ENCODE assay signal across 30 mouse cellular contexts in genomic region chr16:36319286-36319685, GRCm38 (mm10). TPM values are rescaled to one million over a fixed set of nuclear protein-coding genes. Genes with fewer than 3 reads are reported as not detected.
"Had no signal": no experiment of that assay in that cellular context is flagged by ENCODE, and none has a peak within 500 bp of the region (broad histone marks: within the 10 kb centered on the region; RNA-seq: fewer than 3 reads in every experiment).

No protein-coding gene starts in this region.

- H3K27me3 ChIP-seq: liver, embryonic 15.5 days; lung, embryonic 15.5 days; megakaryocyte, embryonic 14.5 days; midbrain, embryonic 13.5 days; neural tube, embryonic 13.5 days; stomach, embryonic 15.5 days had no signal

- H3K4me3 ChIP-seq: left cerebral cortex, adult 2 months; liver, embryonic 15.5 days; lung, embryonic 15.5 days; megakaryocyte, embryonic 14.5 days; midbrain, embryonic 10.5 days; midbrain, embryonic 13.5 days; myocyte; neural tube, embryonic 13.5 days; stomach, embryonic 15.5 days had no signal

- H3K9me3 ChIP-seq: liver, embryonic 15.5 days; lung, embryonic 15.5 days; megakaryocyte, embryonic 14.5 days; midbrain, embryonic 10.5 days; midbrain, embryonic 13.5 days; neural tube, embryonic 13.5 days; stomach, embryonic 15.5 days had no signal

- H3K4me2 ChIP-seq: liver, embryonic 11.5 days; liver, embryonic 15.5 days; lung, embryonic 15.5 days; midbrain, embryonic 13.5 days; neural tube, embryonic 13.5 days; stomach, embryonic 15.5 days had no signal

- H3K4me1 ChIP-seq: liver, embryonic 15.5 days; lung, embryonic 15.5 days; megakaryocyte, embryonic 14.5 days; midbrain, embryonic 10.5 days; midbrain, embryonic 13.5 days; neural tube, embryonic 13.5 days; stomach, embryonic 15.5 days had no signal

- H3K9ac ChIP-seq: liver, embryonic 15.5 days; lung, embryonic 15.5 days; midbrain, embryonic 13.5 days; neural tube, embryonic 13.5 days; stomach, embryonic 15.5 days had no signal

- H3K27ac ChIP-seq: hindbrain, postnatal 0 days; kidney, postnatal 0 days; left cerebral cortex, adult 2 months; liver, embryonic 15.5 days; lung, embryonic 15.5 days; midbrain, embryonic 10.5 days; midbrain, embryonic 13.5 days; neural tube, embryonic 13.5 days; stomach, embryonic 15.5 days had no signal

- ATAC-seq: hindbrain, postnatal 0 days; inflammation-experienced regulatory T-cells, adult 6 months; midbrain, embryonic 13.5 days; midbrain, embryonic 16.5 days had no signal

- DNase-seq: layer of hippocampus, postnatal 36 days; lung, adult 18-20 months; lung, postnatal 10 days; lung, postnatal 36 days; retina, postnatal 1 day; right cerebral cortex, postnatal 25 days; spleen, adult 18-20 months; thymus, postnatal 25 days had no signal

- H3K36me3 ChIP-seq: liver, embryonic 15.5 days; lung, embryonic 15.5 days; midbrain, embryonic 10.5 days; midbrain, embryonic 13.5 days; neural tube, embryonic 13.5 days; stomach, embryonic 15.5 days had no signal

RNA-seq across cellular contexts. Expression of gene BC117090, which starts 14.8 kb away (rescaled TPM):
- total RNA-seq: hindbrain, postnatal 0 days; layer of hippocampus, adult 8-10 months; layer of hippocampus, postnatal 10 days; layer of hippocampus, postnatal 36 days; left cerebral cortex, adult 2 months; left cerebral cortex, postnatal 10 days; left cerebral cortex, postnatal 36 days; monocyte, adult 5-6 weeks; neutrophil, adult 5-6 weeks had no signal
- polyA plus RNA-seq: hindbrain, postnatal 0 days; inflammation-experienced regulatory T-cells, adult 6 months; kidney, postnatal 0 days; limb, embryonic 11.5 days; liver, embryonic 11.5 days; lung, embryonic 15.5 days; midbrain, embryonic 10.5 days; midbrain, embryonic 13.5 days; midbrain, embryonic 16.5 days; myocyte; neural tube, embryonic 13.5 days; thymus, postnatal 0 days had no signal

RNA-seq across cellular contexts. Expression of gene Stfa1, which starts 42.5 kb away (rescaled TPM):
- total RNA-seq: hindbrain, postnatal 0 days; layer of hippocampus, adult 8-10 months; layer of hippocampus, postnatal 36 days; left cerebral cortex, adult 2 months; left cerebral cortex, postnatal 10 days; left cerebral cortex, postnatal 36 days; monocyte, adult 5-6 weeks had no signal
- polyA plus RNA-seq: inflammation-experienced regulatory T-cells, adult 6 months; myocyte had no signal

RNA-seq across cellular contexts. Expression of gene BC100530, which starts 48.3 kb away (rescaled TPM):
- total RNA-seq: hindbrain, postnatal 0 days; layer of hippocampus, adult 8-10 months; layer of hippocampus, postnatal 36 days; left cerebral cortex, adult 2 months; left cerebral cortex, postnatal 10 days; left cerebral cortex, postnatal 36 days; monocyte, adult 5-6 weeks had no signal
- polyA plus RNA-seq: inflammation-experienced regulatory T-cells, adult 6 months; midbrain, embryonic 10.5 days; midbrain, embryonic 13.5 days; myocyte had no signal
